Mouse (Mus musculus) kidney, embryonic 14.5 days (tissue): Measurements from ENCODE around the gene Pde5a. TPM values are rescaled to one million over a fixed set of nuclear protein-coding genes. Genes with fewer than 3 reads are reported as not detected.

Experiments
- ATAC-seq: fragments of 200-750 bp; cut with Nextera tagmentation; 2 replicates; pipeline ENCODE4 v1.8.0; 2017; ENCODE audit warnings: moderate number of reproducible peaks, mild to moderate bottlenecking, moderate TSS enrichment, moderate library complexity; ENCODE audit not compliant: low FRiP score, low TSS enrichment
- H3K27ac ChIP-seq: fragments of 300-500 bp; sonication (generic); 2 replicates; pipeline ENCODE4 v1.5.1; 2014; ENCODE audit warnings: low read depth, mild to moderate bottlenecking, low read length, moderate library complexity, mixed read lengths
- H3K27me3 ChIP-seq: fragments of 300-500 bp; sonication (generic); 2 replicates; pipeline ENCODE4 v1.6.1; 2014; ENCODE audit warnings: mild to moderate bottlenecking, low read length; ENCODE audit not compliant: control insufficient read depth, insufficient read depth
- H3K36me3 ChIP-seq: fragments of 300-500 bp; sonication (generic); 2 replicates; pipeline ENCODE4 v1.6.1; 2014; ENCODE audit warnings: low read length, mixed read lengths; ENCODE audit not compliant: control insufficient read depth, insufficient read depth
- H3K4me1 ChIP-seq: fragments of 300-500 bp; sonication (generic); 2 replicates; pipeline ENCODE4 v1.6.1; 2014; ENCODE audit warnings: low read length, mixed read lengths; ENCODE audit not compliant: control insufficient read depth, insufficient read depth
- H3K4me2 ChIP-seq: fragments of 300-500 bp; sonication (generic); replicated peaks from 2 replicates; pipeline ENCODE4 v1.6.1; 2014; ENCODE audit warnings: low read depth, mild to moderate bottlenecking, low read length
- H3K4me3 ChIP-seq: fragments of 300-500 bp; sonication (generic); 2 replicates; pipeline ENCODE4 v1.5.1; 2014; ENCODE audit warnings: mild to moderate bottlenecking, low read length
- H3K9ac ChIP-seq: fragments of 300-500 bp; sonication (generic); 2 replicates; pipeline ENCODE4 v1.6.1; 2014; ENCODE audit warnings: low read depth, mild to moderate bottlenecking, low read length, moderate library complexity
- H3K9me3 ChIP-seq: fragments of 300-500 bp; sonication (generic); 2 replicates; pipeline ENCODE4 v1.6.1; 2016; ENCODE audit warnings: low read length; ENCODE audit not compliant: control insufficient read depth
- WGBS: fragments of 180-500 bp; shearing (Covaris S2); extraction: QIAGEN DNeasy Blood & Tissue Kit; methylation state at CpG from one replicate; pipeline ENCODE4 v1.1.7; 2014; 5-methylcytosine and 5-hydroxymethylcytosine counted together
- polyA plus RNA-seq: library from polyadenylated mRNA; unstranded; fragments of >200 nt; fragmentation: Nextera tagmentation; extraction: Ambion mirVana; gene quantifications from 2 replicates; pipeline ENCODE4 v1.2.1, GENCODE M21; 2014

Pde5a gene
- polyA plus RNA-seq, 1 experiment from 2014 or later = 7.4 TPM

DNA sequence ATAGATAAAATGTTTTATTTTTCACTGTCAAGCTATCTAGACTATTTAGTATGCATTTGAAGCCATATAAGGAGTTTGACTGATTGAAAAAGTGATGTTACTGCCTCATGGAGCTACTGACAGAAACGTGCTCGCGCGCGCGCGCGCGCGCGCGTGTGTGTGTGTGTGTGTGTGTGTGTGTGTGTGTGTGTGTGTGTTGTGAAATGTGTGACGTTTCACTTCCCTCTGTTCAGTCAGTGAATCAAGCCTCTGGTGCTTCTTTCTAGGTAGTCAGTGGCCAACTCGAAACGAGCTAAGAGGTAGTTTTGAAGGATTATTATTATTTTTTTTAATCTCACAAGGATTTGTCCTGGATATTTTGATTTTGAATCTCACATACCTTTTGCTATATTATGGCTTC, 10.7 kb downstream of the Pde5a start:
- 98% methylated on average over 15 of the region's 15 CpGs for WGBS

DNA sequence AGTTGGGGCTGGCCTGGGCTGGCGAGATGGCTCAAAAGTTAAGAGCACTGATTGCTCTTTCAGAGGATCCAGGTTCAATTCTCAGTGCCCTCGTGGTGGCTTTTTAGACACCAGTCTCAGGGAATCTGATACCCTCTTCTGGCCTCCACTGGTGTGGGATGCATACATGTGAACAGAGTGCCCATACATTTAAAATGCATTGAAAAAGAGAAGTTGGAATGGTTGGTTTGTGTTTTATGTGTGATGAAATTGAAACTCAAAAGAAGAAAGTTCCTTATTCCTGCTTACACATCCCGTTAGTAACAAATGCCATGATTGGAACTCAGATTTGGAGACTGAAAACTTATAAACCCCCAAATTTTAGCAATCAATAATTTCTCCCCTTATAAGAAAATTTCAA, 15.5 kb downstream of the Pde5a start:
- H3K4me1 ChIP-seq = no peaks in the 10 kb centered on the region
- no peaks in the 10 kb centered on the region for H3K27me3 ChIP-seq
- no peak overlapping the region for H3K27ac ChIP-seq
- H3K9me3 ChIP-seq = peaks cover 12% of the 10 kb centered on the region
- no peak overlapping the region for H3K9ac ChIP-seq
- no peak overlapping the region for H3K4me3 ChIP-seq
- 84% methylated on average over 3 of the region's 3 CpGs for WGBS
- ATAC-seq = no peak
- H3K4me2 ChIP-seq = no peak overlapping the region
- H3K36me3 ChIP-seq = no peaks in the 10 kb centered on the region

More for the DNA sequence above, 10.7 kb downstream of the Pde5a start:
- ATAC-seq = no peak
- 0 out of 2 replicates have a peak, but pooled peaks cover 2% of the 10 kb centered on the region for H3K9me3 ChIP-seq
- H3K27me3 ChIP-seq = no peaks in the 10 kb centered on the region
- no peak overlapping the region for H3K9ac ChIP-seq
- H3K4me2 ChIP-seq = no peak overlapping the region
- no peaks in the 10 kb centered on the region for H3K36me3 ChIP-seq
- H3K4me3 ChIP-seq = no peak overlapping the region
- no peak overlapping the region for H3K27ac ChIP-seq
- no peaks in the 10 kb centered on the region for H3K4me1 ChIP-seq

DNA sequence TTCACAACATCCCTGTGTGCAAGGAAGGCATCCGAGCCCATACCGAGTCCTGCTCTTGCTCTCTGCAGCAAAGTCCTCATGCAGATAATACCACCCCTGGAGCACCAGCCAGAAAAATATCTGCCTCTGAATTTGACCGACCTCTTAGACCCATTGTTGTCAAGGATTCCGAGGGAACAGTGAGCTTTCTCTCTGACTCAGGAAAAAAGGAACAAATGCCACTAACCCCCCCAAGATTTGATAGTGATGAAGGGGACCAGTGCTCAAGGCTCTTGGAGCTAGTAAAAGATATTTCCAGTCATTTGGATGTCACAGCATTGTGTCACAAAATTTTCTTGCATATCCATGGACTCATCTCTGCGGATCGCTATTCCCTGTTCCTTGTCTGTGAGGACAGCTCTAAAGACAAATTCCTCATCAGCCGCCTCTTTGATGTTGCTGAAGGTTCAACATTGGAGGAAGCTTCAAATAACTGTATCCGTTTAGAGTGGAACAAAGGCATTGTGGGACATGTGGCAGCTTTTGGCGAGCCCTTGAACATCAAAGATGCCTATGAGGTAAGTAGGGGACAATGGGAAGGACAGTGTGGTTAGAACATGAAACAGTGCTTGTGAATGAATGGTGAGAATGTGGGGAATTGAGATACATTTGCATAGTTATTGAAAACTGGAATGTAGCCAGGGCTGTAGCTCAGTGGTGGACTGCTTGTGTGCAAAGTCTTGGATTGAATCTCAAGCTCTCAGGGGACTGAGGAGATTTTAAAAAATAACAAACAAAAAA, 19.4 kb downstream of the Pde5a start:
- Histone ChIP-seq H3K4me1 (no peaks in the 10 kb centered on the region), H3K4me2 (no peak overlapping the region), H3K36me3 (no peaks in the 10 kb centered on the region), H3K27ac (no peak overlapping the region), H3K27me3 (no peaks in the 10 kb centered on the region), H3K4me3 (no peak overlapping the region), H3K9me3 (peaks cover 10% of the 10 kb centered on the region), H3K9ac (no peak overlapping the region)
- no peak for ATAC-seq
- 92% methylated on average over 9 of the region's 9 CpGs for WGBS

DNA sequence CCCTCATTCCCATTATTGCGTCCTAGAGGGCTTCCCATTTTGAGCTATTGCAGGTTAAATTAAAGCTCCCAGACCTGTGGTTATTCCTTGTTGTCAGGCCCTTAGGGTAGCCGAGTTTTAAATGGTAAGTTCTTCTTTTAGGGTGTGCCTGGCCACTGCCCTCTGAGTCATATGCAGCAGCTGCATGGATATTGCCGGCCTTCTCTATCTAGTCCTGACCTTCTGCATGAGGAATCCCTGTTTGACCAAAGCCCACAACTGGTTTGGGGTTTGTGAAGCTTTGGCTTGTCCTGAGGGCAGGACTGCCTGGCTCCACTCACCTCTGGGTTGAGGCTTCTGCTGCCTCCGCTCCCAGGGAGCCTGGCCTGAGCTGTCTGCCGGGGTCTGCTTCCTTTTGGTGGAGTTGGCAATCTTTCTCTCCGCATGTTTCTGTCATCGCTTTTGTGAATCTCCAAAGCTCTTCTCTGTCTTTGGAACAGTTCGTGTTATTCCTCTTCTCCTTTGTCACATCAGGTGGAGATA, 34.6 kb downstream of the Pde5a start:
- ATAC-seq = no peak
- WGBS = 89% methylated on average over 8 of the region's 8 CpGs
- Histone ChIP-seq H3K36me3 (peaks cover 3% of the 10 kb centered on the region; the same call in 1 of the 2 replicates), H3K4me2 (no peak overlapping the region), H3K4me1 (no peaks in the 10 kb centered on the region), H3K27me3 (no peaks in the 10 kb centered on the region), H3K9me3 (no peaks in the 10 kb centered on the region), H3K27ac (no peak overlapping the region), H3K9ac (no peak overlapping the region), H3K4me3 (no peak overlapping the region)

DNA sequence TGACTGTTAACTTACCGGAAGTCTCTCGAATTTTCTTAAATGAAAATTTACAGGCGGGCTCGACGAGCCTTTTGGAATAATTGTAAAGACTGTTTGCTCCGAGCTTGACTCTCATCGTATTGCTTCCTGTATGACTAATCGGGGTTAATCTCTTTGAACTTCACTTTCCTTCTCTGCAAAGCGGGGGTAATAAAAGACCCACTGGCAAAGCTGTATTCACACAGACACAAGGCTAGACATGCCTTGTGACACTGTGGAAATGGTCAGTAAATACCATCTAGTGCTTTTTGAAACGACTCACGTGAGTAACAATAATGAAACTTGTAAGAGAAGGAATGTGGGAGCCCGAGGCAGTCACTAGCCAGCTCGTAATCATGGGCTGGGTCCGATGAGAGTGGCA, 35.0 kb downstream of the Pde5a start:
- WGBS = 66% methylated on average over 14 of the region's 14 CpGs
- no peak overlapping the region for H3K4me3 ChIP-seq
- no peaks in the 10 kb centered on the region for H3K4me1 ChIP-seq
- no peak for ATAC-seq
- H3K9ac ChIP-seq = no peak overlapping the region
- no peaks in the 10 kb centered on the region for H3K9me3 ChIP-seq
- H3K27me3 ChIP-seq = no peaks in the 10 kb centered on the region
- H3K36me3 ChIP-seq = peaks cover 3% of the 10 kb centered on the region; the same call in 1 of the 2 replicates
- H3K4me2 ChIP-seq = no peak overlapping the region
- no peak overlapping the region for H3K27ac ChIP-seq

DNA sequence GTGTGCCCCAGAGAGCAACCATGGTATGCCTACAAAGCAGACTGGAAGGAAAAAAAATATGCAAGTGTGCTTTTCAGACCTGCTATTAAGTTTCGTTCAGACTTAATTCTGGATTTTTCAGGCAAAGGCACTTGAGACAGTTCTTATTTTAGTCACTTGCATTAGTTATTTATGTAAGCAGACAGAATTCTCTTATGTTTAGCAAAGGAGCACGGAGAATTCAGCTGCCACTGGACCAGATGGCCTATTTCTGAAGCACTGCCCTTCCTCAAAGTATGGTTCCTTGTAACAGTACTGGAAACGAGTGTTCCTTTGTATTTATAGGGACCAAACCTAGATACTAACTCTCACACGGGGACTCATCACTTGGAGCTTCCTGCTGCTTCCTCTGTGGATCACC, 38.2 kb downstream of the Pde5a start:
- no peak for ATAC-seq
- Histone ChIP-seq H3K27me3 (no peaks in the 10 kb centered on the region), H3K9ac (no peak overlapping the region), H3K36me3 (no peaks in the 10 kb centered on the region; the same call in 1 of the 2 replicates), H3K4me2 (no peak overlapping the region), H3K27ac (no peak overlapping the region), H3K4me3 (no peak overlapping the region), H3K4me1 (no peaks in the 10 kb centered on the region), H3K9me3 (no peaks in the 10 kb centered on the region)
- WGBS = 60% methylated on average over 4 of the region's 4 CpGs

DNA sequence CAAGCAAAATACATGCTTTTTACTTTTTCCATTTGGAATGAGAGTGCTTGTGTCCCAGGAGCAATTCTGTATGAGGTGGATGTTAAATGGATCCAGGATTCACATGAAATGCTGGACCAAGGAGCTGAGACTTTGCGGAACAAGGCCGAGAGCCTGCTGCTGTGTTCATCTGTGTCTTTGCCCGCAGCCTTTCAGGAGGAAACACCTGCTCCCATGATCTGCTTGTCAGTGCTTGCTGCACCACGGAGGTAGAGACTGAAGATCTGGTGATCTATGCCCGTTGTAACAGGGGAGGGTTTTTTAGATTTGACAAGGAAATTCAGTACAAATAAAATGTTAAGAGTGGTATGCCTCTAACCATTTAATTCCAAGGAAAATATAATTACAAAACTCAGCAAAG, 39.1 kb downstream of the Pde5a start:
- H3K27me3 ChIP-seq = no peaks in the 10 kb centered on the region
- no peak for ATAC-seq

DNA sequence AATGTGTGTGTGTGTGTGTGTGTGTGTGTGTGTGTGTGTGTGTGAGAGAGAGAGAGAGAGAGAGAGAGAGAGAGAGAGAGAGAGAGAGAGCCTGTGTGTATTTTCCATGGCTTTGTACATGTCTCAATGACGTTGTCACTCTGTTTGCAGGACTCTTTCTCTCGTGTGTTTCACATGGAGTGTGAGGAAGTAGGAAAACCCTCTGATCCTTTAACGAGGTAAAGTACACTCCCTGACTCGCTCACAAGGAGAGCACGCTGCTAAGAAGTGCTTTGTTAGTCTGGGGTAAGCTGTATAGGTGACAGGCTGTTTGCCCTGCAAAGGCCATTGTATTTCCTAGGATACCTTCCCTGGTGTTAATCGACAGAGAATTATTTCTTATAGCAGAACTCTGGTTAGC, 52.7 kb downstream of the Pde5a start:
- Histone ChIP-seq H3K9me3 (no peaks in the 10 kb centered on the region), H3K27ac (no peak overlapping the region), H3K9ac (no peak overlapping the region), H3K4me1 (no peaks in the 10 kb centered on the region), H3K27me3 (no peaks in the 10 kb centered on the region), H3K4me3 (no peak overlapping the region), H3K36me3 (no peaks in the 10 kb centered on the region; the same call in 1 of the 2 replicates), H3K4me2 (no peak overlapping the region)
- no peak for ATAC-seq
- 85% methylated on average over 6 of the region's 6 CpGs for WGBS

More for the DNA sequence above, 39.1 kb downstream of the Pde5a start:
- Histone ChIP-seq H3K4me2 (no peak overlapping the region), H3K9me3 (no peaks in the 10 kb centered on the region), H3K4me3 (no peak overlapping the region), H3K9ac (no peak overlapping the region), H3K27ac (no peak overlapping the region), H3K4me1 (no peaks in the 10 kb centered on the region), H3K36me3 (no peaks in the 10 kb centered on the region)
- WGBS = 87% methylated on average over 5 of the region's 5 CpGs

DNA sequence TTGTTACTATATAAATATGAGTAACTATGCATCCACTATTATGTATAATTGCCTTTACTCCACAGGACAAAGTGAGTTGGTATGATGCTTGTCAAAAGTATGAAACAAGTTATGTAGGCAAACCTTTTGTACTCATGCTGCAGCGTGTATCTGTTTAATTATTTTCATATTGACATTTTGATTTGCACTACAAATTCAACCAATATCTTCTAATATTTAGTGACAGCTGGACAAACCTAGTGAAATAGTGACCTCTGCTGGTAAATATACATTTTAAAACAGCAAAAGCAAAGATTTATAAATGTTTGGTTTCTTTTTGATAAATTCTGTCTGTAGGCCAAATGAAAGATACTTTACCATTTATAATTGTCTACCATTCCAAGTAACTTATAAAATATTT, 55.5 kb downstream of the Pde5a start:
- Histone ChIP-seq H3K9ac (no peak overlapping the region), H3K4me1 (no peaks in the 10 kb centered on the region), H3K9me3 (0 out of 2 replicates have a peak, but pooled peaks cover 3% of the 10 kb centered on the region), H3K4me2 (no peak overlapping the region), H3K36me3 (no peaks in the 10 kb centered on the region; the same call in 1 of the 2 replicates), H3K27me3 (no peaks in the 10 kb centered on the region), H3K4me3 (no peak overlapping the region), H3K27ac (no peak overlapping the region)
- ATAC-seq = no peak
- WGBS = 78% methylated on average over 1 of the region's 1 CpGs
